Mouse (Mus musculus) thymus, adult 2 months (tissue): ENCODE data around the gene Gck. TPM values are rescaled to one million over a fixed set of nuclear protein-coding genes. Genes with fewer than 3 reads are reported as not detected.
A peak's percentile ranks its signal among the peaks of the same experiment; 100 is the strongest.
"Not testable (repeated sequence)": the region's sequence is repeated elsewhere in the genome, so short reads cannot be mapped to it uniquely, and the experiment has no call there.

Source experiments
- DNase-seq: peaks from one replicate; pipeline ENCODE4 v3.0.0; 2021
- H3K27ac ChIP-seq: fragments of 200-500 bp; 2 replicates; pipeline ENCODE4 v1.5.1; 2012; ENCODE audit warnings: low read length, control low read depth; ENCODE audit not compliant: control insufficient read depth, insufficient read depth
- H3K27me3 ChIP-seq: fragments of 200-500 bp; 2 replicates; pipeline ENCODE4 v1.6.1; 2012; ENCODE audit warnings: mild to moderate bottlenecking, low read length, moderate library complexity, mixed read lengths; ENCODE audit not compliant: control insufficient read depth, insufficient read depth
- H3K36me3 ChIP-seq: fragments of 200-500 bp; 2 replicates; pipeline ENCODE4 v1.6.1; 2012; ENCODE audit warnings: mild to moderate bottlenecking, low read length, moderate library complexity; ENCODE audit not compliant: control insufficient read depth, insufficient read depth
- H3K4me1 ChIP-seq: fragments of 200-500 bp; replicated peaks from 2 replicates; pipeline ENCODE4 v1.6.1; 2012; ENCODE audit warnings: low read length; ENCODE audit not compliant: control insufficient read depth, insufficient read depth
- H3K4me3 ChIP-seq: fragments of 200-500 bp; 2 replicates; pipeline ENCODE4 v1.5.1; 2012; ENCODE audit warnings: mild to moderate bottlenecking, low read length, control low read depth, moderate library complexity; ENCODE audit not compliant: control insufficient read depth, insufficient read depth
- CTCF ChIP-seq: fragments of 200-500 bp; IDR thresholded peaks from 2 replicates; pipeline ENCODE4 v1.5.1; 2012; ENCODE audit warnings: mild to moderate bottlenecking, control low read depth, low read length, moderate library complexity, borderline replicate concordance; ENCODE audit not compliant: control insufficient read depth, poor library complexity, insufficient read depth; ENCODE audit errors: extremely low read depth
- POLR2A ChIP-seq: fragments of 200-500 bp; IDR thresholded peaks from 2 replicates; pipeline ENCODE4 v1.6.1; 2012; ENCODE audit warnings: mild to moderate bottlenecking, low read length, control low read depth, moderate library complexity; ENCODE audit not compliant: control insufficient read depth, poor library complexity, insufficient read depth; ENCODE audit errors: extremely low read depth
- WGBS: fragments of 180-500 bp; shearing (Covaris S2); methylation state at CpG from one replicate; pipeline ENCODE4 v1.1.7; 2018; 5-methylcytosine and 5-hydroxymethylcytosine counted together
- polyA plus RNA-seq: library from polyadenylated mRNA; depleted of rRNA; stranded (reverse); fragments of >200 nt; gene quantifications from 2 replicates; pipeline ENCODE4 v1.2.3, GENCODE M21; 2012

The Gck gene
- polyA plus RNA-seq, 1 experiment = 0.58 TPM

- no peaks in the 10 kb centered on the region for H3K27me3 ChIP-seq
- H3K4me3 ChIP-seq = no peak overlapping the region
- no peak for DNase-seq
- TF ChIP-seq POLR2A (no peak), CTCF (no peak)
- H3K36me3 ChIP-seq = no peaks in the 10 kb centered on the region
- 39% methylated on average over 8 of the region's 8 CpGs for WGBS
- no peaks in the 10 kb centered on the region for H3K4me1 ChIP-seq
- no peak overlapping the region for H3K27ac ChIP-seq
Measured at GRCm38 (mm10) chr11:5892151-5892591, 57.7 kb downstream of the Gck start.

GRCm38 (mm10) chr11:5888563-5888962, 61.3 kb downstream of the Gck start:
- H3K27me3 ChIP-seq, H3K27ac ChIP-seq, H3K36me3 ChIP-seq, H3K4me1 ChIP-seq, H3K4me3 ChIP-seq, DNase-seq: not testable (repeated sequence)
- 91% methylated on average over 5 of the region's 5 CpGs for WGBS

GRCm38 (mm10) chr11:5887250-5887649, 62.6 kb downstream of the Gck start:
- H3K27me3 ChIP-seq = no peaks in the 10 kb centered on the region
- 96% methylated on average over 5 of the region's 5 CpGs for WGBS
- no peaks in the 10 kb centered on the region for H3K36me3 ChIP-seq
- TF ChIP-seq POLR2A (no peak), CTCF (no peak)
- H3K4me3 ChIP-seq = no peak overlapping the region
- no peaks in the 10 kb centered on the region for H3K4me1 ChIP-seq
- H3K27ac ChIP-seq = no peak overlapping the region
- no peak for DNase-seq

- DNase-seq = peak; percentile 58
- Histone ChIP-seq H3K27me3 (no peaks in the 10 kb centered on the region), H3K4me1 (no peaks in the 10 kb centered on the region), H3K27ac (no peak overlapping the region), H3K36me3 (no peaks in the 10 kb centered on the region), H3K4me3 (no peak overlapping the region)
- WGBS = 23% methylated on average over 9 of the region's 9 CpGs
- TF ChIP-seq CTCF (peak; percentile 66; the same call in 1 of the 2 replicates), POLR2A (no peak)
Measured at GRCm38 (mm10) chr11:5886187-5886586, 63.7 kb downstream of the Gck start.

- no peak for DNase-seq
- no peak overlapping the region for H3K4me3 ChIP-seq
- TF ChIP-seq POLR2A (no peak), CTCF (no peak)
Measured at GRCm38 (mm10) chr11:5882518-5882917, 67.4 kb downstream of the Gck start.

GRCm38 (mm10) chr11:5879905-5880304, 70.0 kb downstream of the Gck start:
- Histone ChIP-seq H3K4me3 (no peak overlapping the region), H3K27me3 (no peaks in the 10 kb centered on the region), H3K27ac (no peak overlapping the region), H3K36me3 (no peaks in the 10 kb centered on the region), H3K4me1 (peaks cover 10% of the 10 kb centered on the region)
- peak; percentile 59 for DNase-seq
- 96% methylated on average over 5 of the region's 5 CpGs for WGBS
- TF ChIP-seq CTCF = no peak
- TF ChIP-seq POLR2A = no peak

More at GRCm38 (mm10) chr11:5882518-5882917, 67.4 kb downstream of the Gck start:
- Histone ChIP-seq H3K36me3 (no peaks in the 10 kb centered on the region), H3K4me1 (peaks cover 3% of the 10 kb centered on the region), H3K27me3 (no peaks in the 10 kb centered on the region), H3K27ac (no peak overlapping the region)
- 38% methylated on average over 8 of the region's 8 CpGs for WGBS

GRCm38 (mm10) chr11:5878661-5879060, 71.2 kb downstream of the Gck start:
- H3K27ac ChIP-seq = no peak overlapping the region
- H3K36me3 ChIP-seq = no peaks in the 10 kb centered on the region
- peaks cover 10% of the 10 kb centered on the region for H3K4me1 ChIP-seq
- TF ChIP-seq POLR2A (no peak), CTCF (no peak)
- DNase-seq = no peak
- H3K4me3 ChIP-seq = no peak overlapping the region
- 71% methylated on average over 8 of the region's 8 CpGs for WGBS
- H3K27me3 ChIP-seq = no peaks in the 10 kb centered on the region
